Mouse (Mus musculus) neural tube, embryonic 12.5 days (tissue): ENCODE measurements around the gene Slc29a2. TPM values are rescaled to one million over a fixed set of nuclear protein-coding genes. Genes with fewer than 3 reads are reported as not detected.
"Not testable (repeated sequence)": the region's sequence is repeated elsewhere in the genome, so short reads cannot be mapped to it uniquely, and the experiment has no call there.

Source experiments
- ATAC-seq: fragments of 200-750 bp; cut with Nextera tagmentation; 2 replicates; pipeline ENCODE4 v1.8.0; 2017; ENCODE audit warnings: low read depth, mild to moderate bottlenecking, moderate TSS enrichment, moderate library complexity; ENCODE audit not compliant: low FRiP score
- H3K27ac ChIP-seq: fragments of 300-500 bp; sonication (generic); 2 replicates; pipeline ENCODE4 v1.5.1; 2016
- H3K27me3 ChIP-seq: fragments of 300-500 bp; sonication (generic); replicated peaks from 2 replicates; pipeline ENCODE4 v1.6.1; 2016; ENCODE audit warnings: mild to moderate bottlenecking
- H3K36me3 ChIP-seq: fragments of 300-500 bp; sonication (generic); 2 replicates; pipeline ENCODE4 v1.6.1; 2016; ENCODE audit warnings: mild to moderate bottlenecking
- H3K4me1 ChIP-seq: fragments of 300-500 bp; sonication (generic); 2 replicates; pipeline ENCODE4 v1.6.1; 2016
- H3K4me2 ChIP-seq: fragments of 300-500 bp; sonication (generic); replicated peaks from 2 replicates; pipeline ENCODE4 v1.6.1; 2016; ENCODE audit warnings: mild to moderate bottlenecking
- H3K4me3 ChIP-seq: fragments of 300-500 bp; sonication (generic); 2 replicates; pipeline ENCODE4 v1.5.1; 2016
- H3K9ac ChIP-seq: fragments of 300-500 bp; sonication (generic); 2 replicates; pipeline ENCODE4 v1.6.1; 2016; ENCODE audit warnings: mild to moderate bottlenecking
- H3K9me3 ChIP-seq: fragments of 300-500 bp; sonication (generic); 2 replicates; pipeline ENCODE4 v1.6.1; 2016; ENCODE audit warnings: mild to moderate bottlenecking
- WGBS: fragments of 180-500 bp; shearing (Covaris S2); methylation state at CpG from one replicate; pipeline ENCODE4 v1.1.7; 2016; 5-methylcytosine and 5-hydroxymethylcytosine counted together
- polyA plus RNA-seq: library from polyadenylated mRNA; unstranded; fragments of >200 nt; fragmentation: Nextera tagmentation; extraction: Ambion mirVana; gene quantifications from 2 replicates; pipeline ENCODE4 v1.2.1, GENCODE M21; 2016

Slc29a2 gene
- polyA plus RNA-seq, 1 experiment from 2014 or later = 6.2 TPM

GRCm38 (mm10) chr19:5003644-5004043 lies 20.0 kb upstream of the Slc29a2 start:
- H3K4me3 ChIP-seq, H3K4me2 ChIP-seq, H3K4me1 ChIP-seq, H3K36me3 ChIP-seq, ATAC-seq, H3K27me3 ChIP-seq, H3K9ac ChIP-seq, H3K27ac ChIP-seq, H3K9me3 ChIP-seq: not testable (repeated sequence)
- WGBS = 64% methylated on average over 2 of the region's 2 CpGs

- Histone ChIP-seq H3K27ac (no peak overlapping the region), H3K9me3 (no peaks in the 10 kb centered on the region), H3K9ac (no peak overlapping the region), H3K4me3 (no peak overlapping the region), H3K4me2 (no peak overlapping the region), H3K4me1 (peaks cover 8% of the 10 kb centered on the region), H3K27me3 (no peaks in the 10 kb centered on the region), H3K36me3 (no peaks in the 10 kb centered on the region)
- ATAC-seq = no peak
- 70% methylated on average over 4 of the region's 4 CpGs for WGBS
Observed at GRCm38 (mm10) chr19:5004925-5005324, 18.7 kb upstream of the Slc29a2 start.

GRCm38 (mm10) chr19:5013138-5013537 lies 10.5 kb upstream of the Slc29a2 start:
- 71% methylated on average over 8 of the region's 8 CpGs for WGBS
- H3K4me2 ChIP-seq = no peak overlapping the region
- H3K4me1 ChIP-seq = no peaks in the 10 kb centered on the region
- no peak overlapping the region for H3K4me3 ChIP-seq
- H3K36me3 ChIP-seq = no peaks in the 10 kb centered on the region
- no peak for ATAC-seq
- H3K27ac ChIP-seq = no peak overlapping the region
- H3K27me3 ChIP-seq = no peaks in the 10 kb centered on the region
- no peak overlapping the region for H3K9ac ChIP-seq
- no peaks in the 10 kb centered on the region for H3K9me3 ChIP-seq

- Histone ChIP-seq H3K4me1 (no peaks in the 10 kb centered on the region), H3K4me2 (no peak overlapping the region), H3K27me3 (no peaks in the 10 kb centered on the region), H3K9ac (no peak overlapping the region), H3K36me3 (no peaks in the 10 kb centered on the region), H3K27ac (no peak overlapping the region), H3K9me3 (no peaks in the 10 kb centered on the region), H3K4me3 (no peak overlapping the region)
- 16% methylated on average over 8 of the region's 8 CpGs for WGBS
- ATAC-seq = no peak
Observed at GRCm38 (mm10) chr19:5014961-5015398, 8.7 kb upstream of the Slc29a2 start.

- Histone ChIP-seq H3K4me1 (no peaks in the 10 kb centered on the region), H3K4me3 (no peak overlapping the region), H3K4me2 (peak overlapping the region; percentile 12; the same call in 1 of the 2 replicates), H3K27me3 (no peaks in the 10 kb centered on the region), H3K9ac (no peak overlapping the region), H3K36me3 (no peaks in the 10 kb centered on the region), H3K27ac (no peak overlapping the region), H3K9me3 (no peaks in the 10 kb centered on the region)
- WGBS = 42% methylated on average over 10 of the region's 10 CpGs
- ATAC-seq = no peak
Observed at GRCm38 (mm10) chr19:5016221-5016742, 7.4 kb upstream of the Slc29a2 start.

- Histone ChIP-seq H3K4me1 (no peaks in the 10 kb centered on the region), H3K27me3 (no peaks in the 10 kb centered on the region), H3K9me3 (no peaks in the 10 kb centered on the region), H3K36me3 (no peaks in the 10 kb centered on the region), H3K4me2 (peak overlapping the region; percentile 12; the same call in 1 of the 2 replicates), H3K4me3 (no peak overlapping the region), H3K27ac (no peak overlapping the region), H3K9ac (no peak overlapping the region)
- WGBS = 24% methylated on average over 12 of the region's 12 CpGs
- ATAC-seq = no peak
Observed at GRCm38 (mm10) chr19:5016782-5017181, 6.9 kb upstream of the Slc29a2 start.

GRCm38 (mm10) chr19:5017611-5018010 lies 6.0 kb upstream of the Slc29a2 start:
- H3K36me3 ChIP-seq = no peaks in the 10 kb centered on the region
- WGBS = 87% methylated on average over 4 of the region's 4 CpGs
- H3K4me3 ChIP-seq = no peak overlapping the region
- no peak overlapping the region for H3K27ac ChIP-seq
- no peak overlapping the region for H3K9ac ChIP-seq
- no peak overlapping the region for H3K4me2 ChIP-seq
- no peaks in the 10 kb centered on the region for H3K27me3 ChIP-seq
- no peaks in the 10 kb centered on the region for H3K9me3 ChIP-seq
- no peak for ATAC-seq
- H3K4me1 ChIP-seq = no peaks in the 10 kb centered on the region

GRCm38 (mm10) chr19:5018191-5018590 lies 5.5 kb upstream of the Slc29a2 start:
- WGBS = 91% methylated on average over 3 of the region's 3 CpGs
- H3K9ac ChIP-seq = no peak overlapping the region
- H3K4me1 ChIP-seq = no peaks in the 10 kb centered on the region; the same call in 1 of the 2 replicates
- H3K4me3 ChIP-seq = no peak overlapping the region
- no peaks in the 10 kb centered on the region for H3K27me3 ChIP-seq
- no peak overlapping the region for H3K27ac ChIP-seq
- H3K4me2 ChIP-seq = no peak overlapping the region
- no peaks in the 10 kb centered on the region for H3K36me3 ChIP-seq
- no peak for ATAC-seq
- H3K9me3 ChIP-seq = no peaks in the 10 kb centered on the region

GRCm38 (mm10) chr19:5021416-5021815 lies 2.2 kb upstream of the Slc29a2 start:
- Histone ChIP-seq H3K4me3 (no peak overlapping the region), H3K4me1 (peaks cover 8% of the 10 kb centered on the region), H3K36me3 (no peaks in the 10 kb centered on the region; the same call in 1 of the 2 replicates), H3K27ac (no peak overlapping the region), H3K27me3 (no peaks in the 10 kb centered on the region), H3K9ac (no peak overlapping the region), H3K9me3 (no peaks in the 10 kb centered on the region), H3K4me2 (no peak overlapping the region)
- 83% methylated on average over 2 of the region's 2 CpGs for WGBS
- no peak for ATAC-seq

GRCm38 (mm10) chr19:5026111-5026510 lies 2.5 kb downstream of the Slc29a2 start:
- Histone ChIP-seq H3K4me2 (no peak overlapping the region), H3K27me3 (no peaks in the 10 kb centered on the region), H3K9me3 (no peaks in the 10 kb centered on the region), H3K36me3 (peaks cover 40% of the 10 kb centered on the region), H3K4me3 (no peak overlapping the region), H3K4me1 (peaks cover 8% of the 10 kb centered on the region), H3K27ac (no peak overlapping the region), H3K9ac (no peak overlapping the region)
- no peak for ATAC-seq
- WGBS = 94% methylated on average over 8 of the region's 8 CpGs

- Histone ChIP-seq H3K27ac (no peak overlapping the region), H3K9ac (no peak overlapping the region), H3K36me3 (peaks cover 34% of the 10 kb centered on the region), H3K4me2 (no peak overlapping the region), H3K27me3 (no peaks in the 10 kb centered on the region), H3K4me3 (no peak overlapping the region), H3K4me1 (0 out of 2 replicates have a peak, but pooled peaks cover 2% of the 10 kb centered on the region), H3K9me3 (no peaks in the 10 kb centered on the region)
- no peak for ATAC-seq
- WGBS = 82% methylated on average over 3 of the region's 3 CpGs
Observed at GRCm38 (mm10) chr19:5032686-5033085, 9.0 kb downstream of the Slc29a2 start.

GRCm38 (mm10) chr19:5036577-5036976 lies 12.9 kb downstream of the Slc29a2 start:
- no peak overlapping the region for H3K4me2 ChIP-seq
- no peak overlapping the region for H3K27ac ChIP-seq
- H3K9ac ChIP-seq = no peak overlapping the region
- ATAC-seq = no peak
- H3K36me3 ChIP-seq = peaks cover under 1% of the 10 kb centered on the region; the same call in 1 of the 2 replicates
- H3K9me3 ChIP-seq = no peaks in the 10 kb centered on the region
- H3K27me3 ChIP-seq = no peaks in the 10 kb centered on the region
- peaks cover 26% of the 10 kb centered on the region for H3K4me1 ChIP-seq
- no peak overlapping the region for H3K4me3 ChIP-seq
- 83% methylated on average over 4 of the region's 4 CpGs for WGBS
